16 mouse cellular contexts compared by ENCODE assay signal in the genomic region with DNA sequence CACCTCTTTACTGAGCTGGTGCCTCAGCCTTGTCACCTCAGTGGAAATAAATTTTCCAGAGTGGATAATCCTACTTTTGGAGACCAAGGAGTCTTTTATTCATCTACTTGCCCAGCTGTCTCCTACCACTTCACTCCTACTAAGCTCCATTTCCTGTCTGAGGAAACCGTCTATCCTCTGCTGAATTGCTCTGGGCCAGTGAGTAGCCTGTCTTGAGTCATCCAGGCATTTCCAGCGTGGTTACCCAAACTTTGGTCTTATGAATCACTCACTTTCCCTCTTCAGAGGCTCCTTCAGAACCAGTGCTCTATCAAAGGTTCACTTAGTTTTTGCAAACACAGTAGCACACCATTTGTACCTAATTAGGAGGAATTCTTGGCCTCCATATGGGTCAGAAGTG.
"Had no signal": no experiment of that assay in that cellular context is flagged by ENCODE, and none has a peak within 500 bp of the region (broad histone marks: within the 10 kb centered on the region; RNA-seq: fewer than 3 reads in every experiment).

No protein-coding gene starts in this region.

- H3K27ac ChIP-seq: kidney, embryonic 15.5 days; limb, embryonic 10.5 days; limb, embryonic 13.5 days; liver, embryonic 12.5 days; liver, embryonic 15.5 days had no signal

- H3K9ac ChIP-seq: kidney, embryonic 15.5 days; limb, embryonic 13.5 days; liver, embryonic 12.5 days; liver, embryonic 15.5 days had no signal

- DNase-seq: kidney, adult 8-10 months; kidney, postnatal 10 days; kidney, postnatal 4 days; liver; lung, adult 18-20 months; lung, postnatal 14 days; lung, postnatal 4 days; midbrain, embryonic 14.5 days; thymus, adult 2 months; thymus, postnatal 25 days had no signal

- H3K4me1 ChIP-seq: kidney, embryonic 15.5 days; limb, embryonic 10.5 days; limb, embryonic 13.5 days; liver, embryonic 12.5 days; liver, embryonic 15.5 days had no signal

- H3K27me3 ChIP-seq: kidney, embryonic 15.5 days; limb, embryonic 13.5 days; liver, embryonic 12.5 days; liver, embryonic 15.5 days had no signal

- H3K4me3 ChIP-seq: kidney, embryonic 15.5 days; limb, embryonic 10.5 days; limb, embryonic 13.5 days; liver, embryonic 12.5 days; liver, embryonic 15.5 days had no signal

- H3K9me3 ChIP-seq: kidney, embryonic 15.5 days; limb, embryonic 10.5 days; limb, embryonic 13.5 days; liver, embryonic 12.5 days; liver, embryonic 15.5 days had no signal

- H3K4me2 ChIP-seq: kidney, embryonic 15.5 days; limb, embryonic 13.5 days; liver, embryonic 12.5 days; liver, embryonic 15.5 days; midbrain, embryonic 11.5 days had no signal

- H3K36me3 ChIP-seq: kidney, embryonic 15.5 days; limb, embryonic 10.5 days; limb, embryonic 13.5 days; liver, embryonic 12.5 days; liver, embryonic 15.5 days had no signal

- ATAC-seq: liver, embryonic 12.5 days had no signal
